Mouse (Mus musculus): ENCODE measurements at regions not wholly inside any gene's neighbourhood (a gene's known extent, or its start where the extent isn't known, plus 50 kb on each side); places are given as distances from the start of the nearest gene placed in this dataset.

- no peak for ATAC-seq (replicated peaks; ENCODE audit: insufficient number of reproducible peaks, low FRiP score, low TSS enrichment, poor library complexity, severe bottlenecking)
Measured at GRCm38 (mm10) chr2:116216418-116216817, 150.8 kb upstream of the Meis2 start.

GRCm38 (mm10) chr2:116201248-116202223 lies 135.9 kb upstream of the Meis2 start:
- ATAC-seq (replicated peaks; ENCODE audit: insufficient number of reproducible peaks, low FRiP score, low TSS enrichment, poor library complexity, severe bottlenecking) = no peak

- no peak for ATAC-seq (replicated peaks; ENCODE audit: insufficient number of reproducible peaks, low FRiP score, low TSS enrichment, poor library complexity, severe bottlenecking)
Measured at GRCm38 (mm10) chr2:116200795-116201194, 135.2 kb upstream of the Meis2 start.

GRCm38 (mm10) chr2:116181861-116182260 lies 116.2 kb upstream of the Meis2 start:
- no peak for ATAC-seq (replicated peaks; ENCODE audit: insufficient number of reproducible peaks, low FRiP score, low TSS enrichment, poor library complexity, severe bottlenecking)

- ATAC-seq (replicated peaks; ENCODE audit: insufficient number of reproducible peaks, low FRiP score, low TSS enrichment, poor library complexity, severe bottlenecking) = no peak
Measured at GRCm38 (mm10) chr2:116177155-116177554, 111.5 kb upstream of the Meis2 start.

- ATAC-seq (replicated peaks; ENCODE audit: insufficient number of reproducible peaks, low FRiP score, low TSS enrichment, poor library complexity, severe bottlenecking) = 0 out of 2 replicates have a peak, but pooled peaks have one; percentile 27
Measured at GRCm38 (mm10) chr2:116165871-116166770, 100.5 kb upstream of the Meis2 start.
